Mouse (Mus musculus) induced T-regulatory cell, adult 2 months (primary cell): ENCODE results near the gene Garnl3.
"Not testable (repeated sequence)": the region's sequence is repeated elsewhere in the genome, so short reads cannot be mapped to it uniquely, and the experiment has no call there.

Source experiments
- DNase-seq: peaks from one replicate; pipeline ENCODE4 v3.0.0-alpha.2; 2012; ENCODE audit warnings: low read depth

Garnl3 gene

DNA sequence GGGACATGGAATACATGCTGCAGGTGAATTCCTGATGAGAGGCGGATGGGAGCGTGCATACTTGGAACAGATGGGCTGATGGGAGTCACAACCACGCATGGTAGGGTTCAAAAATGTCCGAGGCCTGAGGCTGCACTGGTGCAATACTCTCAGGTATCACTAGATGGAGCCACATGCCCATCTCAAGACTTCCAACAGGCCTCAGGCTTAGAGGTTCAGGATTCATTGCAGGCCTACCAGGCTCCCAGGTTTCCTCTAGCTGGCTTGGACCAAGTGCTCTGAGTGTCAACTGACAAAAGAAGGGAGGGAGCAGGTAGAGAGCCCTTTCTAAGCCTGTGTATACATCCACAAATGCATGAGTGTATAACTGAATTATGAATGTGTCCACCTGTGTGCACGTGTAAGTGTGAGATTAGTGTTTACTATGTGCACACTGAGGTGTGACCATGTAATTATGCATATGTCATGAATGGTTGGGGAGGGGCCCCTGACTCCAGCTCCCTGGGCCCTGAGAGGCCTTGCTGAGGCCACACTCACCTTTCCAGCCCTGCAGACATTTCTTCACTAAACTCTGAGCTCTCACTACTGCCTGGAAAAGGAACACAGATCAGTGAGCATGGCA, 23.4 kb upstream of the Garnl3 start:
- peak; percentile 81 for DNase-seq

DNA sequence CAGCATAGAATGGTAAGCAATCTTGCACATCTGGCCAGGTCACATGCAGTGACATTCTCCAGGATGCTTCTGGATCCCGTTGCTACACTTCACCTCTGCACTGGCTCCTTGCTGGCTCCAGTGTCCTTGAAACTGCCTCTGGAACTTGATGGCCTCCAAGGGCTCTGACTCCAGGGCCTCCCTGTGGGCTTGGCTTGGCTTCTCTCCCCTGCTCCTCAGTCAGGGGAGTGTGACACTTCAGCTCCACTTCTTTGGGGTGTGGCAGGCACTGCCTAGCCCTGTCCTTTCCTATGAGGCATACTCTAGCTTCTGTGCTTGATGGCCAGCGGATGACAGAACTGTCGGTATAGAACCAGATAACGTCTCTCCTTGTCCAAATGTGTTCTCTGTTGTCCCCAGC, 15.5 kb upstream of the Garnl3 start:
- no peak for DNase-seq

DNA sequence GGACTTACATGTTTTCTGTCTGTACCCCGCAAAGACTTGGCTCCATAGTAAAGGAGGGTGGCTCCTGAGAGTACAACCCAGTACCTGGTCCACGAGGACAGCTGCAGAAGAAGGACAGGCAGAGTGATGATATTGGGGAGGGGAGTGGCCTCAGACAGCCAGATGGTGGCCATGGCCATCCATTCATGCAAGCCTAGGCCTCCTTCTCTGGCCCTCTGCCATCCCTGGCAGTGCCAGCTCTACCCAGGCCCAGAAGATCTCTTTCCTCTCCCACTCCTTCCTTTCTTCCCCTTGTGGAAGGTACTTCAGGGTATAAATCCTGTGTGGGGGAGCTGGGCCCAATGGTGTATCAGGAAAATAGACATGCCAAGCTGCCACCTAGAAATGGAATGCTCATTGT, 11.8 kb upstream of the Garnl3 start:
- no peak for DNase-seq

DNA sequence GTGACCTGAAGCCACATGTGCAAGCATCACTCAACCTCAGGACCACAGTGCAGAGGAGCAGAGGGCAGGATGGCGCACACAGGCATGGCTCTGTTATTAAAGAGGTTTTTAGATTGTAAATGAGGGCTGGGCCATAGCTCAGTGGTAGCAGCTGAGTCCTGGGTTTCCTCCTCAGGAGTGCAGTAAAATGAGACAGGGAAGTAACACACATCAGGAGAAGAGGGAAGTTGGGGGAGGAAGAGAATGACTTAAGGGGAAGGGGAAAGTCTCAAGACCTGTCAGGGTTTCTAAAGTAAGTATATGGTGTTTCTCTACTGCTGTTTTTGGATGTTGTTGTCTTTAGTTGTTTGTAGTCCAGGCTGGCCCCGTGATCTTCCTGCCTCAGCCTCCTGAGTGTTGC, 7.0 kb upstream of the Garnl3 start:
- no peak for DNase-seq

DNA sequence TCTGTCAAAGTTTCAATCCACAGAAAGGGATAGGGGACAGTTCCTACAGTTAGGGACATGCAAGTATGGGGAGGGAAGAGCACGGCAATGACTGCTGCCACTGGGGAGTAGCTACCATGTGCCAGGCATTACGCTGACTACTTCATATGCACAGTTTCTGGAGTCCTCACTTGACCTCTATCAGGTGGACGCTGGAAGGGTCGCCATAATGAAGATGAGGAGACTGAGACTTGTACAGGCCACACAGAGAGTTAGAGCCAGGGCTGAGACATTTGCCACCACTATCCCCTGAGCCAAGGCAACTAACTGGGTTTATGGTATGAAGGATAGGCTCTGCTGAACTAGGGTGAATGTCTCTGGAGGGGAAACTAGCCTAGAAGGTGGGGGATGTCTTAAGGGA, 6.3 kb upstream of the Garnl3 start:
- DNase-seq, result no peak

DNA sequence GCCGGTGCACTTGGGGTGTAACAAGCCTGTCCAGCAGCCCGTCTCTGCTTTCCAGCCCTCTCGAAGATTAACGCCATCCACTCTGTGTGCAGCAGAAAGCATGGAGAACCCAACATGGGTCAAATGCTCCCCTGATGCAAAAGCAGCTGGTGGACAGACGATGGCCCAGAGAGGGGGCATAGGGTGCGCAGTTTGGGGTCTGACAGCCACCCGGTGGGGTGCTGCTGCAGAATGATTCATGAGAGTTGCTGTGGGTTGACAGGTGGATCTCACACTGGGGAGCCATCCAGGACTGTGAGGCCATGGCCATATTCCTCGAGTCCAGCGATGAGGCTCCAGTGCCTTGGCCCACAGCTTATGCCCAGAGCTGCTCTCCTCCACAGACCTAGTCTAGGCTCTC, 5.8 kb upstream of the Garnl3 start:
- DNase-seq, result no peak

DNA sequence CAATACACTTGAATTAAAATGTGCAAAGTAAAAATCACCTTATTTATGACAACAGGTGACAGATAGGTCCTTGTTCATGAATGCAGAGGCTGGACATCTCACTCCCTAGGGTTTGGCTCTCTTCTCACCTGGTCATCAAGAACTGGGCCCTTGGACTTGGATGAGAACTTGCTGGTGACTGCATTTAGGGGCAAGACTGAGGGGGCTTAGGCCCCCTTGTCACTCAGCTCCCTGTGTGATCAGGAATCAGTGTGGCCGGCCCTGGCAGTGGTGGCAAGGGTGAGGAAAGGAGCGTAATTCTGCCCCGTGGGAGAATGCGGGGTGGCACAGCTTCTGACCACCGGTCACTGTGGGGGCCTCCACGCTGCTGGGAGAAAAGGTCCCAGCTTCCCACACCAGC, 4.9 kb upstream of the Garnl3 start:
- DNase-seq, result no peak

DNA sequence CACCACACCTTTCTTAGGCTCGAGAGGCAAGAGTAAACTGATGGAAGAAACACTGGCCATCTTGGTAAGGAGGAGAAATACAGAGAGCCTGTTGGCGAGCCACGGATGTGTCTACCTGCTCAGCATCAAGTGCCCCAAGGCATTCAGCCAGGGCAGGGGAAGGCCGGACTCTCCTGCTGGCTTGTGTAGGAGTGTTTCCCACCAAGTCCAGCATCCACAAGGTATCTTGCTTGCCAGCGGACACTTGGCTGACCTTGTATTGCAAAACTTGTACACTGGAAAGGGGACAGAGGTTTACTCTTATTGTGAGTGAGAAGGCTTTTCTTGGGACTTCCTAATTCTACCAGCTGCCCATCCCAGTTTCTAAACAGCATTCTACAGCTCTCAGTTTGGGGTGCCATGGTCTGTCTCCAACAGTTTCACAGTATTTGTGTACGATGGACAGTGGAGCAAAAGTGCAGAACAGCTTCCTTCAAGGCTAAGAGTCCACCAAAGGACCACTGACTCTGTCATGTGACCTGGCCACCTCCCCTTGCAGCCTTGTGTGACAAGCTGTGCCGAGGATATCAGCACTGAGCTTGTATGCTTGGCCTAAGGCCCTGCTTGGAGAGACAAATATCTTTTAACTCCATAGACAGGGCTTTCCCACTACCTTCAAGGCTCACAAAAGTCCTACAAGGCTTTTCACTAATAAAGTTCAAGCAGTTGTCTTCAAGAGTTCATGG, 3.5 kb upstream of the Garnl3 start:
- no peak for DNase-seq

DNA sequence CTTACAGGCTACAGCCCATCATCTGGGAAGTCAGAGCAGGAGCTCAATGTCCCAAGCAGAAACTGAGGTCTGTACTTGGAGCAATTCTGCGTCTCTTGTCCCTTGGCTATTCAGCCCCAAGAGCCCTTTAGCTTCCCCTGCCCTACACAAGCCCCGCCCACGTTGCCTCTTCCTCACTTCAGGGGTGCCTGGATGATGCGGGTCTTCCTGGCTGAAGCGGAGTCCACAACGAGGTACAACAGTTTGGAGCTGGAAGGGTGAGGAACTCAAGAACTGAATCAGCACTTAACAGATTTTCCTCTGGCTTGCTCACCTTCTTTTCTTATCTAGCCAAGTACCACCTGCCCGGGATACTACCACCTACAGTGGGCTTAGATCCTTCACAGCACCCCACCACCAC, 852 bp upstream of the Garnl3 start:
- peak; percentile 50 for DNase-seq

DNA sequence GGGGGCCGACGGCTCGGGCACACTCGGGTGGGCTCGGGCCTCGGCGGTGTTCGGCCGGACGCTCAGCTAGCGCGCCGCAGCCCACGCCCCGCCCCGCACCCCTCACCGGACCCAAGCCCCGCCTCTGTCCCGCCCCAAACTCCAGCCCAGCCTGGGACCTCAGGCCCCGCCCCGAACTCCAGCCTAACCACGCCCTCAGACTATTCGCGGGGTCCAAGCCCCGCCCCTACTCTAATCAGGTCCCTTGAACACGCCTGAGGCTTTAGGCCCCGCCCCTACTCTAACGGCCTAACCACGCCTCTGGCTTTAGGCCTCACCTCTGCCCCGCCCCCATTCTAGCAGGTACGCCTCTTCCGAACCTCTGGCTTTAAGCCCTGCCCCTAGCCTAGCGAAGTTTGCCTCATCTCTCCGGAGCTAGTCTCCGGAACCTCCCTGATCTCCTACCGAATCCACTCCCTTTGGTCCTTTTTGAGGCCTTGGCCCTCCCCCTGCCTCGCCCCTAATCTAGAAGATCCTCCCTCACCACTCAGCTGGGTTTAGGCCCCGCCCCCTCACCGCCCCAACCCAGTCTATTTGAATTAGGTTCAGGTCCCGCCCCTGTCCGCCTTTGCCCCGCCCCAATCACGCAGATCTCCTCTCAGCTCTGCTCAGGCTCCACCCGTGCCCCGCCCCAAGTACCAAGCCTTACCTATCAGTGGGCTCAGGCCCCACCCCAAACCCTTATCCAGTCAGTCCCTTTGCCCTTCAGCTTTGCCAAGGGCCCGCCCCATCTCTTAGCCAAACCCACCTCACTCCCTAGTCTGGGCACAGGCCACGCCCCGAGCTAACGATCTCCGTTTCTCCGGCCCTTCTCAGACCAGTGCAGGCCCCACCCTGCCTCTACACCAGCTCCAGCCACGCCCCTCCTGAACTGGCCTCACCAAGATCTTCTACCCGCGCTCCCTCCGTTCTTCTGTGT, 649 bp downstream of the Garnl3 start:
- DNase-seq, result peak; percentile 96

DNA sequence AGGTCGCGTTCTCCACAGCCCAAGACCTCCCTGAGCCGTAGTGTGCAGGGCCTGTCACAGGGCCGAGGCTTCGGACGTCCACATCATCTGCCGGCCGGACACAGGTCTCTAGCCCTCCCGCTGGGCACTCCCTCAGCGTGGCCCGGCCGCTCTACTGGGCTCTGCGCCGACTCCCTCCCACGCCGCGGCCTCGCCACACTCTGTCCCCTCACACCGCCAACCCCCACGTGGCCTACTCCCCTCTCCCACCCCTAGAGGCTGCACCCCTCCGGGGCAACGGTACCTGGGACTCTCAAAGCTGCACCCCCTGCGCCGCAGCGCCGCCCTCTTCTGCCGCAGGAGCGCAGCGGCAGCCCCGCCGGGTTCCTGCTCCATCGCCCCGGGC, 1.3 kb downstream of the Garnl3 start:
- no peak for DNase-seq

DNA sequence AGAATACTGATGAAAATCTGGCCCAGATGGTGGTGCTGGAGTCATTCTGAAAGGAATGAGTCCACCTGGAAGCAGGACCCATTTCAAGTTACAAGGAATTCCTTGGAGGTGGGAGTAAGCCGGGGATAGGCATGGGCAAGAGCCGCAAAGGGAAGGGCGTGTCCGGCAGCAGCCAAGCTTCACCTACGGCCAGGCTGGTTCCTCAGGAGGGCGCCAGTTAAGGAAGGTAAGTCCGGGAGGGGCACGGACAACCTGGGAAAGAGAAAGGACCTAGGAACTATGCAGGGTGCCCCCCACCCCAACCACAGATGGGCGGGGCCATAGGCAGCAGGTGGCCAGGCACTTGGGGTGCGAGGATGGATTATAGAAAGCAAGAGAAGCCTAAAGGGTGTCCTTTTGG, 1.8 kb downstream of the Garnl3 start:
- DNase-seq, result no peak

DNA sequence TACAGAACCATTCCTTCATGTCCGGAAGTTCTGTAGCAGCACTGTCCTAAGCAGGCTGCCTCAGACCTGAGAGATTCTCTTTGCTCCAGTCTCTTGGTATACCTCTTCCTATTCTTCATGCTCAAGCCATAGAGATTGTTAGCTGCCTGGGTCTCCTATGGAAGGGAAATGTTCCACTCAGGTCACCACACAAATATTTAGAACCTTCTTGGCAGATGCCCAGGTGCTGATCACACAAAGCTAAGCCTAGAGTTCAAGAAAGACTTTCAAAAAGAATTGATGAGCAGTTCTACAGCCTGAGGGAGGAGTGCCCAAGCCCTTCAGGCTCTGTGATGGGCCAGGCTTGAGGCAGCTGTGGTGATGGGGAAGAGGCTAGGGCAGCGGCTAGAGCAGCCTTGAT, 2.4 kb downstream of the Garnl3 start:
- DNase-seq, result no peak

DNA sequence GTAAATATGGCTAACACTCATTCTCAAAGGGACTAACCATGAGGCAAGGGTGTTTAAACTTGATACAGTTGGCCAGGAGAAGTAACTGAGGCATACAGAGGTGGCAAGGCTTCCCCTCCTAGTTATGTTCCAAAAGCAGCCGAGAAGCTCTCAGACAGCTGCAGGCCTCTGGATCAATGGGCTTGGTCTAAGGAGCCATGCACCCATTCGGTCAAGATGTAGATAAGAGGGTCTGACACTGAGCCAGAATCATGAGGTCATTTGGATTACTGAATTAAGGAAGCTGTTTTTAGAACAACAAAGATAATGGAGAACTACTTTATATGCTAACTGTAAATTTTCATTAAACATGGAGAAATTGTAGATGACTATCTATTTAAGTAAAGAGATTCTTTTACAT, 4.2 kb downstream of the Garnl3 start:
- DNase-seq, result no peak

DNA sequence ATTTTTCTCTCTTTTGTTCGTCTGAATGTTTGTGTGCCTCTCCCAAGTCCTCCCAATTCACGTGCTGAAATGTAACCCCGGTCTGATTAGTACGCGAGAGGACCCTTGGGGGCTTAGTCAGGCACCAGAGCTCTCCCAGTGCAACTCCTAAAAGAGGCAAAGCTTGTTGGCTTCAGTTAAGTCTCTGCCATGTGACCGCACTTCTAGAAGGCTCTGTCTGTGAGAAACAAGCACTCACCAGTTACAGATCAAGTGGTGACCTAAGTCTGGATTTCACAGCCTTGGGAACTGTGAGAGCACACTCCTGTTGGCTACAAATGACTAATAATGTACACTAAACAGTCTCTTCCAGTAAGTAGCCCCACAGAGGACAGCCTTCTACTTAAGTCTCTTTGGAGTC, 8.6 kb downstream of the Garnl3 start:
- no peak for DNase-seq

DNA sequence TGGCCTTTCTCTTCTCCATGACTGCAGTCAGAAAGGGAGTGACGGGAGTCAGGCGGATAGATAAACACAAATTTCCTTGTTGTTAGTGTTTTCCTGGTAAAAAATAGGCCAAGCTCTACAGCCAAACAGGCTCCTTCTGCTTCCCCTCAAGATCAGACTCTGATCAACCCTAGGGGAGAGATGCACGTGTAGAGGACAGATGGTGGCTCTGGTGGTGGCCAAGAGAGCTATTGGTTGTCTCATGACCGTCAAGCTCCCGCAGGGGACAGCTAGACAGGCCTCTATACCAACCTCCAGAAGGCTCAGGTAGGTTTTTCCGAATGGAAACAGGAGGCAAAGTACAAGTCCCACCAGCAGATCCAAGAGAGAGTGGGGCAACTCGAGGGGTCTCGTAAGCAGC, 30.9 kb downstream of the Garnl3 start:
- DNase-seq, result no peak

DNA sequence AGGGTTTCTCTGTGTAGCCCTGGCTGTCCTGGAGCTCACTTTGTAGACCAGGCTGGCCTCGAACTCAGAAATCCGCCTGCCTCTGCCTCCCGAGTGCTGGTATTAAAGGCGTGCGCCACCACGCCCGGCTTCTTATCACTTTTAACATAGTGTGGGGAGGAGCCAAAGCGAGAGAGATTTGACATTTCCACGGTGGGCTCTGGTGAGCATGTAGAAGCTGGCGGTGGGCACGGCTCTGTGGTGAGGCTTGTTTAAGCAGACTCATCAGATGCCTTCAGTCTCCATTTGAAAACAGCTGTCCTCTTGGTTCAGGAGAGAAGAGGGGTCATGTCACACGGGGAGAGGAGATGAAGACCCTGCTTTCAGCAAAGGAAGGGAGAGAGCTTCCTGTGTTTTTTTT, 34.1 kb downstream of the Garnl3 start:
- not testable (repeated sequence) for DNase-seq

DNA sequence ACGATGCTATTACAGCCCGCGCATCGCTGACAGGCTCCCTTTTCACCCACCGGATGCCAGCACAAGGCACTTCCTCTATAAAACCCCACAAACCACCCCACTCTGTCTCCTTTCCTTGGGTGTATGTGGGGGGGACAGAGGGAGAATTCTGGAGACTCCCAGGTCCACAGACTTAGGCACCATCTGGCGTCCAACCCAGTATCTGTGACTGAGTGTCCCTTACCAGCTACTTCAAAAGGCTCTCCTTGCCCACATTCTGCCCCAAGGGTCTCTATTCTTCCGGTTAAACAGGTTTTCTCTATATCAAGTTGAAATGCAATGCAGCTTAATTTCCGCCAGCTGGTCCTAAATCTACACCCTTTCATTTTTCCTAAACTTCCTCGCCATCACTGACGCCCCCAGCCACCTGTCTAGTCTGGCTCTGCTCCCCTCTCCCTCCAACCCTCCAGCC, 36.2 kb downstream of the Garnl3 start:
- no peak for DNase-seq

DNA sequence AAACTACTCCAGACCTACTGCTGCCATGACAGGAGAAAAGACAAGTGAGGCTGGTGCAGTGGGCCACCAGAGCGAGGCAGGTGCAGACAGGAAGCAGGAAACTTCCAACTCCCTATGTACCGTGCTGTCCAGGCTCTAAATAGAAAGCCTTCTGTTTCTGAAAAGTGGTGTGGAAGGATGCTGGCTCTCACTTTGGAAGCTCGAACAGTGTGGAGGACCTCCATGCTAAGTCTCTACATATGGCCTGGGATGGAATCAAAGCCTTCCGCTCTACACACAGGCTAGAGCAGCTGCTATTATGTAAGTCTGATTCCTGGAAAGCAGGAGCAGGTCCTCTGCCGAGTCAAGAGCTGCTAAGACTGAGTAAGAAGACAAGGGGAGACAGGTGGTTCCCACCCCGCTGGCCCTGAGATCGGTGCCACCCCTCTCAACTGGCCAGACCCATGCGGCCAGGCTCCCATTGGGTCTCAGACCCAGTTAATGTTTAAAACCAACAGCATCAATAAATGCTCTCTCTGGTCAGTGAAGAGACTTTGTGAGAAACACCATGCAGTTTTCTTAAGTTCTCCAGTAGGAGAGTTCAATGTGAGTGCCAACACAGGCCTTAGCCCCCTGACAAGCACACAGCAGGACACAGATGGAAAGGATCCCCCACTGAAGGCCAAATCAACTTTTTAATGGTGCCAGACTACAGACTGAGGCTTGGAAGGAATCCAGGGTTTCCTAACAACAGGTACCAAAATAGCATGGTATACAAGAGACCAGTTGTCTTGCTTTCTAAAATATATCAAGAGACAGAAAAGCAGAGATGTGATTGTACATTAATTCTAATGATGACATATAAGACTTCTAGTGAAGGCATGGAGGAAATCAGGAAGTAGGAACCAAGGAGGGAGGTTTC, 40.6 kb downstream of the Garnl3 start:
- DNase-seq, result no peak

DNA sequence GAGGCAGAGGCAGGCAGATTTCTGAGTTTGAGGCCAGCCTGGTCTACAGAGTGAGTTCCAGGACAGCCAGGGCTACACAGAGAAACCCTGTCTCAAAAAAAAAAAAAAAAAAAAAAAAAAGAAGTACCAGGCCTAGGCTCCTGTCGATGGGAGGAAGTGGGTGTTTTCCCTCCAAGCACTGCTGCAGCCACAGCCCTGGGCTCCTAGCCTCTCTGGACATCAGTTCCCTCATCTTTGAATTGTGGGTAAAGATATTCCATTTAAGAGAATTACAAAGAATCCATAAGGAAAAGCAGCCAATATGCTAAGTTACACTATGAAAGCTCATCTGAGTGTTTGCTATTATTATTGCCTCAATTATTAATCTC, 41.4 kb downstream of the Garnl3 start:
- not testable (repeated sequence) for DNase-seq

DNA sequence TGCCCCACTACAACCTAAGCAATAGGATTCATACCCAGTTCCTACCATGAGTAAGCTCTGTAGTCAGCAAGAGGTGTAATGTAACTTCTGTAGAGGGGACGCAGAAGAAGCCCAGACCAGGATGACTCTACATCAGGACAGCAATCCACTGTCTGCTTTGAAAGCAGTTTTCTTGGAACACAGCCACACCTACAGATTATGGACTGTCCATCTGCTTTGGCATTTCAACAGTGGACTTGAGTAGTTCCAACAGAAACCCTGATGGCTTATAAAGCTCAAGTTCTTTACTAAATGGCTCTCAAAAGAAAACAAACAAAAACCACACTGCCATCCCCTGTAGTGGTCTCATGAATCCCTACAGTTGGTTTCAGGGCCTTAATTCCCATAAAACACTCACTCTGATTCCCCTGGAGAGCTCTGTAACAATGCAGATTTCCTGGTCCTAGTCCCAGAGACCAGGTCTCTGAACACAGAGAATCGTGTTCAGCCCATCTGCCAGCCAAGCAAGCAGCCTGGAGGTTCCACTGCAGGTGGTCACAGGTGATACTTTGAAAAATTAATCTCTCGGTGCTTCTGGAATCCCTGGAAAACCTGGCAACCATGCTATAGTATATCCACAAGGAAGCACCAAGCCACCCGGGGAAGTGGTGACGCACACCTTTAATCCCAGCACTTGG, 42.0 kb downstream of the Garnl3 start:
- DNase-seq, result no peak
